Mouse (Mus musculus): ENCODE data around the gene Mafg.

Gene Mafg

GRCm38 (mm10) chr11:120643601-120643987 lies 10.2 kb upstream of the Mafg start, which contains the start of gene Pycr1:
TSS of gene Pycr1 (minus strand) at chr11:120643769.
- peak; percentile 96 for DNase-seq (ENCODE audit: low spot score)

GRCm38 (mm10) chr11:120642939-120643600 lies 9.7 kb upstream of the Mafg start:
- DNase-seq (ENCODE audit: low spot score) = no peak

GRCm38 (mm10) chr11:120641869-120642268 lies 8.5 kb upstream of the Mafg start:
- DNase-seq (ENCODE audit: low spot score) = no peak

GRCm38 (mm10) chr11:120641255-120641654 lies 7.9 kb upstream of the Mafg start:
- no peak for DNase-seq (ENCODE audit: low spot score)

- DNase-seq (ENCODE audit: low spot score) = no peak
These were observed 1.4 kb upstream of the Mafg start for GRCm38 (mm10) chr11:120634810-120635209.

GRCm38 (mm10) chr11:120632559-120633519 lies 561 bp downstream of the Mafg start:
- peak; percentile 75 for DNase-seq (ENCODE audit: low spot score)

- no peak for DNase-seq (ENCODE audit: low spot score)
These were observed 1.5 kb downstream of the Mafg start for GRCm38 (mm10) chr11:120631726-120632448.

- no peak for DNase-seq (ENCODE audit: low spot score)
These were observed 2.3 kb downstream of the Mafg start for GRCm38 (mm10) chr11:120630881-120631725.

GRCm38 (mm10) chr11:120630401-120630871 lies 3.0 kb downstream of the Mafg start:
- peak; percentile 68 for DNase-seq (ENCODE audit: low spot score)

GRCm38 (mm10) chr11:120629911-120630310 lies 3.5 kb downstream of the Mafg start:
- peak; percentile 28 for DNase-seq (ENCODE audit: low spot score)

GRCm38 (mm10) chr11:120629341-120629730 lies 4.1 kb downstream of the Mafg start:
- peak; percentile 32 for DNase-seq (ENCODE audit: low spot score)

GRCm38 (mm10) chr11:120628601-120629340 lies 4.6 kb downstream of the Mafg start:
- no peak for DNase-seq (ENCODE audit: low spot score)

- DNase-seq (ENCODE audit: low spot score) = peak; percentile 48
These were observed 5.7 kb downstream of the Mafg start for GRCm38 (mm10) chr11:120627468-120628300.

GRCm38 (mm10) chr11:120626785-120627467 lies 6.5 kb downstream of the Mafg start:
- no peak for DNase-seq (ENCODE audit: low spot score)

- no peak for DNase-seq (ENCODE audit: low spot score)
These were observed 8.1 kb downstream of the Mafg start, which contains the start of gene Sirt7 for GRCm38 (mm10) chr11:120625152-120625775. TSS of gene Sirt7 (minus strand) at chr11:120625240.

GRCm38 (mm10) chr11:120624680-120625111 lies 8.7 kb downstream of the Mafg start:
- DNase-seq (ENCODE audit: low spot score) = peak; percentile 89

GRCm38 (mm10) chr11:120623961-120624679 lies 9.3 kb downstream of the Mafg start:
- DNase-seq (ENCODE audit: low spot score) = peak; percentile 70

- no peak for DNase-seq (ENCODE audit: low spot score)
These were observed 10.6 kb downstream of the Mafg start for GRCm38 (mm10) chr11:120622805-120623204.

Measured in lung, postnatal 25 days (tissue).